Mouse (Mus musculus): ENCODE data around the gene Zfp692.

Zfp692 gene

DNA sequence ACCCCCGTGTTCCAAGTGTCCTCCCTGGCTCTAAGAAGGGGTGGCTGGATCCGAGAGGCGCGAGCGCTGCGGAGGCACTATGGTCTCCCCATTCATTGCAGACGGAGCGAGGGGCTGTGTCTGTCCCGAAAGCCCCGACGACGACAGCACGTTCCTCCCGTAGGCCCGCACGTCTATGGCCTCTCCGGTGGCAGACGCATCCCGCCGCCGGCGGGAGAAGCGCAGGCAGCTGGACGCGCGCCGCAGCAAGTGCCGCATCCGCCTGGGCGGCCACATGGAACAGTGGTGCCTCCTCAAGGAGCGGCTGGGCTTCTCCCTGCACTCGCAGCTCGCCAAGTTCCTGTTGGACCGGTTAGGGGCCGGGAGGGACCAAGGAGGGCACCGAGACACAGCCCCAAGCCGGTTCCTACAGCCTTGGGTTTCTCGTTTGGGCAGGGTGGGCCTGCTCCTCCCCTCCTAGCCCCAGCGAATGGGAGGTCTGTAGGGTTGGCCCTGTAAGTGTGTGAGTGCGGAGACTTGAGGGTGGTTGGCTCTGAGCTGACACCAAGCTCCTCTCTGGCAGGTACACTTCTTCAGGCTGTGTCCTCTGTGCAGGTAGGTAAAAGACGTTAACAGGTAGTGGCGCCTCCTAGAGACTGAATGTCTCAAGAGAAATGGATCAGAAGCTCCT, 677 bp downstream of the Zfp692 start:
- no peak for DNase-seq (ENCODE audit: low read depth, low spot score)

DNA sequence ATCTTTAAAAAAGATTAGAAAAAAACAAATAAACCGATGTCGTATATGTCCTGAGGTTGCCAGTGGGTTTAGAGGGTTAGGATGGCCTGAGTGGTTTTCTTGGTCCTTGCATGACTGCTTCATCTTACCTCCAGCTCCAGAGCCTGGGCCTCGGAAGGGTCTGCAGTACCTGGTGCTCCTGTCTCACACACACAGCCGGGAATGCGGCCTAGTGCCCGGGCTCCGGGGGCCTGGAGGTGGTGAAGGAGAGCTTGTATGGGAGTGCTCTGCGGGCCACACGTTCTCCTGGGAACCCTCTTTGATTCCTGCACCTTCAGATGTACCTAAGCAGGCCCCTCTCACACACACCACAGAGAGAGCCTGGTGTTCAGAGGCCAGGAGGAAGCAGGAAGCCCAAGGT, 1.8 kb downstream of the Zfp692 start:
- no peak for DNase-seq (ENCODE audit: low read depth, low spot score)

DNA sequence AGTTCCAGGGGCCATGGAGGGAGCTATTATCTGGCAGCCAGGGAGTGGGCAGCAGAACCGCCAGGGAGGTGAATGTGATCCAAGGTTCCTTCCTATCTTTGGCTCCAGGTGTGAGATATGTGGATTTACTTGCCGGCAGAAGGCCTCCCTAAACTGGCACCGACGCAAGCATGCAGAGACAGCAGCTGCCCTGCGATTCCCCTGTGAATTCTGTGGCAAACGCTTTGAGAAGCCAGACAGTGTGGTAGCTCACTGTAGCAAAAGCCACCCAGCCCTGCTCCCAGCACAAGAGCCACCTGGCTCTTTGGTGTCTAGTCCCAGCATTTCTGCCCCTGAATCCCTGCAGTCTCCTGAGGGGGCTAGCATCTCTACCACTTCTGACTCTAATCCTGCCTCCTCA, 7.2 kb downstream of the Zfp692 start:
- DNase-seq (ENCODE audit: low read depth, low spot score): no peak

DNA sequence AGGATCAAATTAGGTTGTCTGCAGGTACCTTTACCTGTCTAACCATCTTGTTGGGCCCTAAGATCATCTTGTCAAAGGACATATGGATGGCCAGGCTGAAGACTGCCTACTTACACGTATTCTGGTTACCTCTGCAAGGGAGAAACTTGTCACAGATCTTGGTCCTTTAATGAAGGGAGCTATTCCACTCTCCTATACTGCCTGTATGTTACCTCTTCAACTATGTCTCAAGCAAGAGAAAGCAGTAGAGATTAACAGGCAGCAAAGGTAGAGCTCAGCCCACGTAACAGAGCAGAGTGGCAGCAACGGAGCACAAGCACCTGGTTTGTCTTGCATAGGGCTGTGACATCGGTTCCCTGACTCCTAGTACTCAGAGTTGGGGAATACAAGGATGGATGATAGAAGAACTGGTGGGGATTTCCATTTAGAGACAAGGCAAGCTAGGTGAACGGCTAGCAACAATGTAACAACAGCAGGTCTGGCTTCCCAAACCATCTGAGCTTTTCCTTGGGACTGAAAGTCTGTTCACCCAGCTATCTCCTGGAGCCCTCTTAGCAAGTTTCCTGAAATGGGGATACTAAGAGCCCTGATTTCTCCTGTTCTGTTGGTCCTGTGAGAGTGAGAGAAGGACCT, 8.8 kb downstream of the Zfp692 start:
- DNase-seq (ENCODE audit: low read depth, low spot score): no peak

DNA sequence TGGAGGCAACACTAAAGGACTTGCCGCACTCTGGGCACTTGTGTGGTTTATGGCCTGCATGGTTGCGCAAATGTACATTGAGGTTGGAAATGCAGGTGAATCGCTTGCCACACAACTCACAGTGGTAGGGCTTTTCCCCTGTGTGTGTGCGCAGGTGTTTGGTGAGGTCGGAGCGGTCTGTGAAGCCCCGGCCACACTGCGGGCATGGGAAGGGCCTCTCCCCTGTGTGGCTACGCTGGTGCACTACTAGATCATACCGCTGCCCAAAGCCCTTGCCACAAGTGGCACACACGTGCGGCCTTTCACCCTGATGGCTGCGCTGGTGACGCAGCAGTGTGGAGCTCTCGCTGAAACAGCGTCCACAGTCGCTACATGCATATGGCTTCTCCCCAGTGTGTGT, 9.5 kb downstream of the Zfp692 start:
- DNase-seq (ENCODE audit: low read depth, low spot score): no peak

DNA sequence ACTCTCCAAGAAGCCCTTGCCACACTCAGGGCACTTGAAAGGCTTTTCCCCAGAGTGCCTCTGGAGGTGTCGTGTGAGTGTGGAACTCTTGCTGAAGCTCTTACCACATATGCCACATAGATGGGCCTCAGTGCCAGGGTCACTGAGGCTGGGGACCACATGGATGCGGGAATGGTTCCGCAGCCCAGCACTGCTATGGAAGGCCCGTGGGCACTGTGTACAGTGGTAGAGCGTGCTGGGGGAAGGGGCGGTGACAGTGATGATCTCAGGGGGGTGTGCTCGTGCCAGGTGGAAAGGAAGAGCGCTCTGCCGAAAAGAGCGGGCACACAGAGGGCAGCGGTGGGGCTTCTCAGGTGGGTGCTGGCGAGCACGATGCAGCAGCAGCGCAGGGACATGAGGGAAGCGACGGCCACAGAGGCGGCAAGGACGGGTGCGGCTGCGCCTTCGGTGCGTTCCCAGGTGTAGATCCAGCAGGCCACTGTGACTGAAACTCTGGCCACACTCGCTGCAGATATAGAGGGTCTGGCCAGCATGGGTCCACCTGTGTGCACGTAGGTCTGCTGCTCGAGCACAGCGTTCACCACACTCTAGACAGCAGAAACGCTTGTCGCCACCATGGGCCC, 10.0 kb downstream of the Zfp692 start:
- no peak for DNase-seq (ENCODE audit: low read depth, low spot score)

DNA sequence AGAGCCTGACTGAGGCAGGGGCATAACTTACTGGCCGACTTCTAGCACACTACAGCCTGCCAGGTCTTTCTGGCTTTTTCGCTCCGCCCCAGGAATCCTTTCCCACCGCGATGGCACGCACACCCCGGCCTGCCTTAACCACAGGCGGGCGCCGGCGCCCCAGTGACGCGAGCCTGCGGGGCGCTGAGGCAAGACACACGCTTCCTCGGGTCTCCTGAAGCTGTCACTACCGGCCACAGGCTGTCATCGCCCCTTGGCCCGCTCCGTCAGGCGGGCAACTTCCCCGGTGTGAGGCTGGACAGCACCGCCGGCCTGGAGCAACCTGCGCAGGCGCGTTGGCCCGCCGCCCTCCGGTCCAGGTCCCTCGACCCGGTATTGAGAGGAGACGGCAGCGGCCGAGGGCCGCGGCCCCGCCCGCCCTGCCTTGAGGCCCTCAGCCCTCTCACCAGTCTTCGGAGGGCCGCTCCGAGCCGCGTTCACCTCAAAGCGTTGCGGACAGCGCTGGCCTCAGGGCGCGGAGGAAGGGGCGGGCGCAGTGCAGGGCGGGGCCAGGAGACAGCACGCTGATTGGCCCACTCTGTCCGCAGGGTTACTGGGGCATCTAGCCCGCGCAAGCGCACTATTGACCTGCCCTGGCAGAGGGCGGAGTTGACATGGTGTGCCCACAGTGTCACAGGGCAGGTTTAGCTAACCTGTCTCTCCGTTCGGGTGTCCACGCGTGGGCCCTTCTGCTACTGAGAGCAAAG, 16.1 kb downstream of the Zfp692 start:
- peak; percentile 84 for DNase-seq (ENCODE audit: low read depth, low spot score)

DNA sequence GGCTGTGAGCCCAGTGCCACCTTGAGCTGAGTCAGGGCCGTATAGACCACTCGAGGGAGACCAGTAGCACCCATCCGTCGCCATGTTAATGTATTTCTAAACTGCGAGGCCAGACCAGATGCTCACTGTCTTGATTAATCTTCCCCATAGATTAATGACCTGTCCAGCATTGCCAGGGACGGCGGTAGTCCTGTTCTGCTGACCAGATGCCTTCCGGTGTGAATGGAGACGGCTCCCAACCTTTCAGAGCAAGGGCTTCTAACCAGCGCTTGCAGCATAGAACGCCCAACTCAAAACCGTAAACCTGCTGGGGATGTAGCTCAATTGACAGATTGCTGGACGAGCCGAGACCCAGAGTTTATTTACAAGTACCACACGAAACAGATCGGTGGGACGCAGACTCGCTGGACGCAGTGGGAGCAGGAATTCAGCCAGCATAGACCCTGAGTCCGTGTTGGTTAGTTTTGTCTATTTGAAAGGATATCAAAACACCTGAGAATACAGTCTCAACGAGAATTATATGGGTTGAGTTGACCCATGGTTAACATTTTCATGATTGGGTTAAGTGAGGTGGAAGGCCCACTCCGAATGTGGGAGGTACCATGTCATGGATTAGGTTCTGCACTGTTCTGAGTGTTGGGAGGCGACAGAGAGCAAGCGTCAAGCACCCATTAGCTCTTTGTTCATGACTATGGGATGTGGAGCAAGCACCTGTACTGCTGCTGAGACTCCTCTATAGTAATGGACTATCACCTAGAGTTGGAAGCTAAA, 16.9 kb downstream of the Zfp692 start:
- DNase-seq (ENCODE audit: low read depth, low spot score): no peak

DNA sequence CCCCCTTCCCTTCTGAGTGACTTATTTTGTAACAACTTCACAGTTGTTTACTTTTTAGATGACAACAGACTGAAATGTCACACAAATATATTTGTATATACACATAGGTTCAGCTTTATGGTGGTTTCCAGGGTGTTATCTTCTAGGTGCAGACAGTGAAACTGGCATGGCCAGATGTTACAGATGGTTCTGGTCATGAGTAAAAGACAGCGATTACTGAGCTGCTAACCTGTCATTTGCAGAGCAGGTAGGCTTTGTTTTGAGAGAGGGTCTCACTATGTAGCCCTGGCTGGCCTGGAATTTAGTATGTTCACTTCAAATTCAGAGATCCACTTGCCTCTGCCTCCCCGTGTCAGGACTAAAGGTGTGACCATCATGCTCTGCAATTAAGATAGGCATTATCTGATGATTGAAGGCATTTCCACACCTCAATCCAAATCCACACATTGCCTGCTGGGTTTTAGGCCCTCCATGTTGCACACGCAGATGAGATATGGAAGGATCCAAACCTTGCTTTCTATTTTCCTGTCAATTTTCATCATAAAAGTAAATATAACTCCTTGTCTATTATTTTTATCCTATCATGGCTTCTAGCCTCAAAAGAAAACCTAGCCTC, 17.9 kb downstream of the Zfp692 start:
- DNase-seq (ENCODE audit: low read depth, low spot score): no peak

DNA sequence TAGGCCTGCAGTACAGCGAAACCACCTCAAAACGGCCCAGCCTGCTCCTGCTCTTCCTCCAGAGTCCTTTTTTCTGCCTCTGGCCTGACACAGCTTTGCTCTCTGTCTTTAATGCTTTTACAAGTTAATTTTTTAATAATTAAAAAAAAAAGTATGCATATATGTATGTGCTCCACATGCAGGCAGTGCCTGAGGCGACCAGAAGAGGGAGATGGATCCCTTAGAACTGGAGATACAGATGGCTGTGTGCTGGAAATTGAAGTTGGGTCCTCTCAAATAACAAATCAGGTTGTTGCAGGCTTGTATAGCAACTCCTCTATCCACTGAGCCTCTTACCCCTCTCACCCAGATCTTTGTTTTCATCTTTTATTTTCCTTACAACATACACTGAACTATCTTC, 19.9 kb downstream of the Zfp692 start:
- DNase-seq (ENCODE audit: low read depth, low spot score): no peak

DNA sequence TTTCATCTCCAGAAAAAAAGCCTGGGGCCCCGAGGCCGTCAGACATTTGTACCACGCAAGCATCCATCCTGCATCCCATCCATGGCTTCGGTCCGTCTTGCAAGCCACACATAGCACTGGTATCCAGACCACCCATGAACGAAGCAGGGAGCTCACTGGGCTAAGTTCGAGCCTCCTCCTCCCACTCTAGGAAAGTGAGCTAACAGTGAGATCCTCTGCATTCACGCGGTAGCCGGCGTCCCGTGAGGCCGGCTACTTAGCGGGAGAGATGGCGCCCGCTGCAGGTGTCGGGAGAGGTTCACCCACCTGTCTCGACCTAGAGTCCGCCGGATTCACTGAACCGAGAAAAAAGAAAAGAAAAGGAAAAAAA, 23.0 kb downstream of the Zfp692 start:
- no peak for DNase-seq (ENCODE audit: low read depth, low spot score)

DNA sequence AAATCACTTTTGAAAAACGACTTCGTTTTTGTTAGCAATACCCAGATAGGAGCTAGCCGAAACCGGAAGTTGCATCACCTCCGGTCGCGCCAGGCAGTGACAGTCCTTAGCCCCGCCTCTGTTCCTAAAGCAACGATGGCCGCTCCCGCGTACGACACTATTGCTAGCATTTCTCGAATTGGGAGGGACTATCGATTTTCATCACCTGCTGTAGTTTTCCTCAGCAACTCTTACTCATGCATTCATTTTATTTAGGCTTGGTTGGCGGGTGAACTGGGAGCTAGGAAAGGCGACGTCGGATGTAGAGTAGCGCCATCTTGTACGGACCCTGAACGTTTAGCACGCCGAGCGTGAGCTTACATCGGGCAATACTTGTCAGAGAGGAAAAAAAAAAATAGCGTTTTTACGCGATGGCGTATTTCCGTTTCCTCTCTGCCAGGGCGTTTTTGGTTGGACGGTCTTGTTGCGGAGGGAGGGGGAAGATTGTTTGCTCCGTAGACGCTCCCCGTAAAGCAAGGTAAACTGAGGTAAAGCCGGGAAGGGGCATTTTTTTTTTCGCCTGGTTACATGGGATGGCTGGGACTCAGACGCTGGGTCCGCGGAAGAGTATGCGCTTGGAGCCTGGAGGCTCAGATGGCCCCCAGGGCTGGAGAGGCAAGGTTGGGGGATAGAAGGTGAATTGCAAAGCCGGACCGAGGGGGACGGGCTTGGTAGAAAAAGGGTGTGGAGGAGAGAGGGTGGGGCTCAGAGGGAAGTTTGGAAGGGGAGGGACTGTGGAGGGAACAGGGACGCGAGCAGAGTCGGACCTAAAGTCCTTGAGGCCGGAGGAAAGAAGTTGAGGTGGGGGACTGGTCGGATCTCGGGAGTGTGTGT, 23.6 kb downstream of the Zfp692 start, which contains the start of the genes Zfp672 and Sh3bp5l:
Zfp672 (minus strand) TSS at position 64 of the 873 bp plus-strand sequence.
Sh3bp5l (plus strand) TSS at position 449 of the 873 bp plus-strand sequence.
- DNase-seq (ENCODE audit: low read depth, low spot score): peak; percentile 94

DNA sequence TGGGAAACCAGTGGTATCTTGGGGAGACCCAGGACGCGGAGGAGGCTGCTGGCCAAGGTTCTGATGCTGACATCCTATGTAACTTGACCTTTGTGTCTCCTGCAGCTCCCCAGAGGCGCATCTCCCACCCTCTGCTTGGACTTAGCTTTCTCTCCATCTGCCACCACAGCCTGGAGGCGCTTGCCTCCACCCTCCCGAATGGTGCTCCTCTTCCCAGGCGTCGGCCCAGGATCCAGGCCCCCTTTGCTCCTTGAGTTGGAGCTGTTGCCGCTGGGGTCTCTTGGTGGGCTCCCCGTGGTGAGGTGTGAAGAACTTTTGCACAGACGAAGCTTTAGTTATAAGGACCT, 24.3 kb downstream of the Zfp692 start:
- no peak for DNase-seq (ENCODE audit: low read depth, low spot score)

DNA sequence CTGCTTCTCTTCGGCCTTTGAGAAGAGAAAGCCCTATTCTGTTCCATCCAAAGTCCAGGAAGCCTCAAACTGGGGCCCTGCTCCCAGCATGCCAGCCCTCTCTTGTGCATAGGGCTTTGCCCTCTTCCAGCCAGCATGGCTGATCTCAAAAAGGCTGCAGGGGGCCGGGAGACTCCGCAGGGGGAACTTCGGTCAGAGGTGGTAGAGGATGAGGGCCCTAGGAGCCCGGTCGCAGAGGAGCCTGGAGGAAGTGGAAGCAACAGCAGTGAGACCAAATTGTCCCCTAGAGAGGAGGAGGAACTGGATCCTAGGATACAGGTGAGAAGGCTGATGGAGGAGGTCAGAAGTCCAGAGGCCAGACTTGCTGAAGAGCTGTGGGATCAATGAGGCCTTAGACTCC, 24.7 kb downstream of the Zfp692 start:
- DNase-seq (ENCODE audit: low read depth, low spot score): no peak

DNA sequence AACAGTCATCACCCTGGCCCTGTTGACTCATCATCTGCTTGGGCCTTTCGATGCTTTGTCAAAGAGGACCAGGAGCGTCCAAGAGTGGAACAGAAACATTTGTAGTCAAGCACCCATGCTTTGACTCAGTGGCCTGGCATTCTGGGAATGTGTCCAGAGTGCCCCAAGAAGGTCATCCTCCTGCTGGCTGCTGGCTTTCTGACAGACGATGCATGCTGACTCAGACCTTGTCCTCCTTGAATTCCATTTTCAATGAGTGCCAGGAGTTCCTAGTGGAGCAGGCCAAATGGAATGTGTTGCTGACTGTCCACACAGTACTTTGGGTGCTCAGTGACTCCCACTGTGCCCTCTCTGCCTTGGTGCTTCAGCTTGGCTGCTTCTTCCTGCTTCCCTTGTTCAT, 27.9 kb downstream of the Zfp692 start:
- no peak for DNase-seq (ENCODE audit: low read depth, low spot score)

DNA sequence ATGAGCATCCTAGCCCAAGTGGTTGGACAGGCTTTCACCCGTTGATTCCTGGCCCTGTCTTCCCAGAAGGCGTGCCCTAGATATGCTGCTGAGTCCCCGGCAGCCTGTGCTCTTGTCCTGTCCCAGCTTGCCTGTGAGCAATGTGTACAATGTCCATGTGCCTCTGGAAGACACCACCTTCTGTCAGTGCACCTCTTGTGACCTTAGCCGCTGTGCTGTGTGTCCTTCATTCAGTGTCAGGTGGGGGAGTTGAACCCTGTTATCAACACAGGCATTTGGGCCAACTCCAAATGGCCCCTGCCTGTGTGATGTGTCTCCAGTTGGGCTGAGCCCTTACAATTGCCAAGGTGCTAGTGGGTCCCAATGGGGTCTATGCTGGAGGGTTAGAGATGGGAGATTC, 39.9 kb downstream of the Zfp692 start:
- no peak for DNase-seq (ENCODE audit: low read depth, low spot score)

DNA sequence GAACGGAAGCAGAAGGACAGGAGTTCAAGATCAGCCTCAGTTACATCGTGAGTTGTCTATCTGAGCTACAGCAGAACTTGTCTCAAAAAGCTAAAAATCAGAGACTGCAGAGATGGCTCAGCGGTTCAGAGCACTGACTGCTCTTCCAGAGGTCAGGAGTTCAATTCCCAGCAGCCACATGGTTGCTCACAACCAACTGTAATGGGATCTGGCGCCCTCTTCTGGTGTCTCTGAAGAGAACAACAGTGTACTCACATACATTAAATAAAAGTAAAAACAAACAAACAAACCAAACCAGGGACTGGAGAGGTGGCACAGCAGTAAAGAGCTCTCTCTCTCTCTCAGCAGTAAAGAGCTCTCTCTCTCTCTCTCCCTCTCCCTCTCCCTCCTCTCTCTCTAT, 43.8 kb downstream of the Zfp692 start:
- no peak for DNase-seq (ENCODE audit: low read depth, low spot score)

DNA sequence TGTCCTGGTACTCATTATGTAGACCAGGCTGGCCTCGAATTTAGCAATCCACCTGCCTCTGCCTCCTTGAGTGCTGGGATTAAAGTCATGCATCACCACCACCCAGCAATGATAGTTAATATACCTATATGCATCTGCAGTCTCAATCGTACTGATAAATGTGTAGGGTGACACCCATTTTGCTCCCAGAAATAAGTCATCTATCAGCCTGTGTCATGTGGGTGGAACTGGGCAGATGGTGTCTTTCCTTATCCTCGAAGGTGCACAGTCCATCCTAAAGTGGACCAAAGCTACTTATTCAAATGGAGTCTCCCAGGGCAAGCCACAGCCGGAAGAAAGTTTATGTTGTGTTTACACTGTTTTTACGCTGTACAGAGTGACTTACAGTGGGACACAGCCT, 44.3 kb downstream of the Zfp692 start:
- no peak for DNase-seq (ENCODE audit: low read depth, low spot score)

DNA sequence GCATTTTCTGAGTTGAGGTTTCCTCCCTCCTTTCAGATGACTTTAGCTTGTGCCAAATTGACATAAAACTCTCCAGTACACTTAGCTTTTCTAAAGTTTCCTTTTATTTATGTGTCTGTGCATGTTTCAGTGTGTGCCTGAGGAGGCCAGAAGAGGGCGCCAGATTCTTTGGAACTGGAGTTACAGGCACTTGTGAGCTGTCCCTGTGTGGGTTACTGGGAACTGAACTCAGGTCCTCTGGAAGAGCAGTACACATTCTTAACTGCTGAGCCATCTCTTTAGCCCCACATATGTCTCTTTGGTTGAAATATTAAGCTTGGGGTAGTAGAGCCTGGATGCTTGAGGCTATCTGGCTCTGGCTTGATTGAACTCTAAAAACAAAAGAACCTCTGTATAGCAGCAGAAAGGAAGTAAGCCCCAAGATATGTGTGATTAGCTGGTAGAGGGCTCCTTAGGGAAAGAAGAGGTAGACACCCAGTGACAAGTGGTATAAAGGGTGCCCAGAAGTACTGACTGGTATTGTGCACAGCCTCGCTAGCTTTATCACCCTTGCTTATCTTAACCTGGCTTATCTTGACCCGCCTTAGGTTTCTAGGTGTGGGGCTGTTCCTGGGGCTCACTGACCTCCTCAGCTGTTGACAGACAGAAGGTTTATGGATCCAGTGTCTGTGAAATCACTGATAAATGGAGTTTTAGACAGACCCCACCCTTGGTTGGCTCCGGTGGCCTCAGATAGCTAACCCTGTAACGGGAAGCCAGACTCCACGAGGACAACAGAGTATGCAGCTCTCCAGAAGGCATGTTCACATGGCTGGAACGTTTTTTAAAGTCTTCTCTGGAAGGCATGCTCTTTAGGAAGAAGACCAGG, 46.0 kb downstream of the Zfp692 start:
- no peak for DNase-seq (ENCODE audit: low read depth, low spot score)

Data from brain, embryonic 18.5 days (tissue).